Mouse (Mus musculus): ENCODE measurements around the gene Drc3. TPM values are rescaled to one million over a fixed set of nuclear protein-coding genes. Genes with fewer than 3 reads are reported as not detected.

Gene Drc3
- polyA plus RNA-seq (2015; fragmentation: Nextera tagmentation; extraction: Ambion mirVana) = 10.5 and 20.0 TPM in 2 replicates

- no peaks in the 10 kb centered on the region for H3K36me3 ChIP-seq
- H3K9ac ChIP-seq = peak within 1 kb of the TSS; percentile 59
- no peaks in the 10 kb centered on the region for H3K9me3 ChIP-seq (replicated peaks)
- ATAC-seq (ENCODE audit: insufficient number of reproducible peaks, low FRiP score, low TSS enrichment, low read depth) = peak; percentile 100
- H3K27ac ChIP-seq (replicated peaks) = peak within 1 kb of the TSS; percentile 71
- under 1% methylated on average over 57 of the region's 57 CpGs for WGBS
- H3K4me3 ChIP-seq (replicated peaks) = peak within 1 kb of the TSS; percentile 81
- H3K4me2 ChIP-seq (replicated peaks) = peak within 1 kb of the TSS; percentile 78
- peaks cover 19% of the 10 kb centered on the region for H3K4me1 ChIP-seq
- H3K27me3 ChIP-seq = no peaks in the 10 kb centered on the region
These were observed at the start of gene Drc3, which contains the start of gene Tom1l2 for GRCm38 (mm10) chr11:60352559-60353411. TSS of gene Drc3 (plus strand) at chr11:60353329. TSS of gene Tom1l2 (minus strand) at chr11:60352905.

GRCm38 (mm10) chr11:60303497-60303896, 49.6 kb upstream of the Drc3 start:
- WGBS = 55% methylated on average over 2 of the region's 2 CpGs
- ATAC-seq (ENCODE audit: insufficient number of reproducible peaks, low FRiP score, low TSS enrichment, low read depth) = no peak
- Histone ChIP-seq H3K4me3 (replicated peaks) (no peak overlapping the region), H3K9me3 (replicated peaks) (no peaks in the 10 kb centered on the region), H3K4me1 (peaks cover 14% of the 10 kb centered on the region), H3K36me3 (no peaks in the 10 kb centered on the region), H3K27ac (replicated peaks) (no peak overlapping the region), H3K27me3 (no peaks in the 10 kb centered on the region), H3K4me2 (replicated peaks) (no peak overlapping the region), H3K9ac (no peak overlapping the region)

- 52% methylated on average over 4 of the region's 4 CpGs for WGBS
- no peak overlapping the region for H3K4me2 ChIP-seq (replicated peaks)
- no peak overlapping the region for H3K27ac ChIP-seq (replicated peaks)
- H3K4me1 ChIP-seq = peaks cover 19% of the 10 kb centered on the region
- no peak overlapping the region for H3K9ac ChIP-seq
- no peak for ATAC-seq (ENCODE audit: insufficient number of reproducible peaks, low FRiP score, low TSS enrichment, low read depth)
- H3K9me3 ChIP-seq (replicated peaks) = no peaks in the 10 kb centered on the region
- no peaks in the 10 kb centered on the region for H3K36me3 ChIP-seq
- H3K4me3 ChIP-seq (replicated peaks) = no peak overlapping the region
- H3K27me3 ChIP-seq = no peaks in the 10 kb centered on the region
These were observed 47.5 kb upstream of the Drc3 start for GRCm38 (mm10) chr11:60305611-60306010.

- 66% methylated on average over 4 of the region's 4 CpGs for WGBS
These were observed 46.3 kb upstream of the Drc3 start for GRCm38 (mm10) chr11:60306834-60307233.

GRCm38 (mm10) chr11:60307375-60307825, 45.7 kb upstream of the Drc3 start:
- Histone ChIP-seq H3K27me3 (no peaks in the 10 kb centered on the region), H3K36me3 (no peaks in the 10 kb centered on the region), H3K9ac (no peak overlapping the region), H3K4me1 (peaks cover 34% of the 10 kb centered on the region), H3K4me3 (replicated peaks) (no peak overlapping the region), H3K27ac (replicated peaks) (no peak overlapping the region), H3K4me2 (replicated peaks) (no peak overlapping the region), H3K9me3 (replicated peaks) (no peaks in the 10 kb centered on the region)
- peak; percentile 48; the same call in 1 of the 2 replicates for ATAC-seq (ENCODE audit: insufficient number of reproducible peaks, low FRiP score, low TSS enrichment, low read depth)
- WGBS = 59% methylated on average over 2 of the region's 2 CpGs

More at GRCm38 (mm10) chr11:60306834-60307233, 46.3 kb upstream of the Drc3 start:
- H3K36me3 ChIP-seq = no peaks in the 10 kb centered on the region
- H3K4me1 ChIP-seq = peaks cover 31% of the 10 kb centered on the region
- no peak overlapping the region for H3K9ac ChIP-seq
- no peak overlapping the region for H3K4me2 ChIP-seq (replicated peaks)
- H3K27me3 ChIP-seq = no peaks in the 10 kb centered on the region
- no peak overlapping the region for H3K4me3 ChIP-seq (replicated peaks)
- H3K27ac ChIP-seq (replicated peaks) = no peak overlapping the region
- no peaks in the 10 kb centered on the region for H3K9me3 ChIP-seq (replicated peaks)
- no peak for ATAC-seq (ENCODE audit: insufficient number of reproducible peaks, low FRiP score, low TSS enrichment, low read depth)

GRCm38 (mm10) chr11:60308061-60308460, 45.1 kb upstream of the Drc3 start:
- WGBS = 72% methylated on average over 2 of the region's 2 CpGs
- Histone ChIP-seq H3K36me3 (no peaks in the 10 kb centered on the region), H3K9me3 (replicated peaks) (no peaks in the 10 kb centered on the region), H3K4me3 (replicated peaks) (no peak overlapping the region), H3K4me1 (peaks cover 36% of the 10 kb centered on the region), H3K27ac (replicated peaks) (peak overlapping the region; percentile 65), H3K4me2 (replicated peaks) (no peak overlapping the region), H3K9ac (no peak overlapping the region), H3K27me3 (no peaks in the 10 kb centered on the region)
- no peak for ATAC-seq (ENCODE audit: insufficient number of reproducible peaks, low FRiP score, low TSS enrichment, low read depth)

GRCm38 (mm10) chr11:60308506-60309116, 44.5 kb upstream of the Drc3 start:
- peak overlapping the region; percentile 65 for H3K27ac ChIP-seq (replicated peaks)
- ATAC-seq (ENCODE audit: insufficient number of reproducible peaks, low FRiP score, low TSS enrichment, low read depth) = 0 out of 2 replicates have a peak, but pooled peaks have one; percentile 32
- H3K4me1 ChIP-seq = peaks cover 36% of the 10 kb centered on the region
- no peaks in the 10 kb centered on the region for H3K27me3 ChIP-seq
- H3K4me2 ChIP-seq (replicated peaks) = no peak overlapping the region
- H3K9ac ChIP-seq = no peak overlapping the region
- no peaks in the 10 kb centered on the region for H3K36me3 ChIP-seq
- H3K4me3 ChIP-seq (replicated peaks) = no peak overlapping the region
- no peaks in the 10 kb centered on the region for H3K9me3 ChIP-seq (replicated peaks)
- WGBS = 51% methylated on average over 12 of the region's 12 CpGs

- peaks cover 36% of the 10 kb centered on the region for H3K4me1 ChIP-seq
- no peaks in the 10 kb centered on the region for H3K27me3 ChIP-seq
- no peak overlapping the region for H3K4me2 ChIP-seq (replicated peaks)
- no peak overlapping the region for H3K9ac ChIP-seq
- no peaks in the 10 kb centered on the region for H3K9me3 ChIP-seq (replicated peaks)
- no peaks in the 10 kb centered on the region for H3K36me3 ChIP-seq
- no peak overlapping the region for H3K4me3 ChIP-seq (replicated peaks)
- H3K27ac ChIP-seq (replicated peaks) = no peak overlapping the region
- ATAC-seq (ENCODE audit: insufficient number of reproducible peaks, low FRiP score, low TSS enrichment, low read depth) = no peak
These were observed 43.3 kb upstream of the Drc3 start for GRCm38 (mm10) chr11:60309875-60310274.

- 10% methylated on average over 8 of the region's 8 CpGs for WGBS
- H3K27me3 ChIP-seq = no peaks in the 10 kb centered on the region
- no peaks in the 10 kb centered on the region for H3K9me3 ChIP-seq (replicated peaks)
- H3K9ac ChIP-seq = no peak overlapping the region
- peaks cover 36% of the 10 kb centered on the region for H3K4me1 ChIP-seq
- no peaks in the 10 kb centered on the region for H3K36me3 ChIP-seq
- peak; percentile 47; the same call in 1 of the 2 replicates for ATAC-seq (ENCODE audit: insufficient number of reproducible peaks, low FRiP score, low TSS enrichment, low read depth)
- 0 out of 2 replicates have a peak overlapping the region, but pooled peaks have one; percentile 3 for H3K4me2 ChIP-seq (replicated peaks)
- no peak overlapping the region for H3K4me3 ChIP-seq (replicated peaks)
- peak overlapping the region; percentile 72 for H3K27ac ChIP-seq (replicated peaks)
These were observed 41.9 kb upstream of the Drc3 start for GRCm38 (mm10) chr11:60311025-60311854.

- H3K36me3 ChIP-seq = no peaks in the 10 kb centered on the region
- H3K9me3 ChIP-seq (replicated peaks) = no peaks in the 10 kb centered on the region
- H3K27ac ChIP-seq (replicated peaks) = peak overlapping the region; percentile 41; the same call in 1 of the 2 replicates
- H3K27me3 ChIP-seq = no peaks in the 10 kb centered on the region
- H3K4me3 ChIP-seq (replicated peaks) = no peak overlapping the region
- WGBS = 40% methylated on average over 7 of the region's 7 CpGs
- no peak overlapping the region for H3K9ac ChIP-seq
- H3K4me2 ChIP-seq (replicated peaks) = no peak overlapping the region
- peaks cover 50% of the 10 kb centered on the region for H3K4me1 ChIP-seq
- no peak for ATAC-seq (ENCODE audit: insufficient number of reproducible peaks, low FRiP score, low TSS enrichment, low read depth)
These were observed 36.9 kb upstream of the Drc3 start for GRCm38 (mm10) chr11:60316250-60316649.

- Histone ChIP-seq H3K4me3 (replicated peaks) (no peak overlapping the region), H3K9ac (no peak overlapping the region), H3K4me1 (peaks cover 44% of the 10 kb centered on the region), H3K27me3 (no peaks in the 10 kb centered on the region), H3K27ac (replicated peaks) (0 out of 2 replicates have a peak overlapping the region, but pooled peaks have one; percentile 41), H3K4me2 (replicated peaks) (no peak overlapping the region), H3K36me3 (no peaks in the 10 kb centered on the region), H3K9me3 (replicated peaks) (no peaks in the 10 kb centered on the region)
- ATAC-seq (ENCODE audit: insufficient number of reproducible peaks, low FRiP score, low TSS enrichment, low read depth) = no peak
- 66% methylated on average over 8 of the region's 8 CpGs for WGBS
These were observed 36.2 kb upstream of the Drc3 start for GRCm38 (mm10) chr11:60316883-60317282.
